Mouse (Mus musculus) MEL (cell line): ENCODE data around the gene Slc29a1.

ENCODE experiments used
- CTCF ChIP-seq, 3 experiments: IDR thresholded peaks in 2 of 3; conservative IDR thresholded peaks in 1 of 3; 2 replicates each; pipeline ENCODE4 v1.5.1; 2011 to 2012; ENCODE audit warnings: low read length in 3 of 3, low read depth in 2 of 3, mild to moderate bottlenecking in 2 of 3, improper control_type of control experiment in 1 of 3, inconsistent platforms in 1 of 3, mixed read lengths in 1 of 3, moderate library complexity in 1 of 3; ENCODE audit not compliant: control insufficient read depth in 1 of 3, insufficient read depth in 1 of 3, poor library complexity in 1 of 3, severe bottlenecking in 1 of 3
- RCOR1 ChIP-seq: IDR thresholded peaks from 2 replicates; pipeline ENCODE4 v1.6.1; 2012; ENCODE audit warnings: low read depth, mild to moderate bottlenecking, inconsistent platforms, low read length, improper control_type of control experiment
- TCF12 ChIP-seq: IDR thresholded peaks from 2 replicates; pipeline ENCODE4 v1.6.1; 2014; ENCODE audit warnings: low read depth, mild to moderate bottlenecking, inconsistent platforms, low read length, improper control_type of control experiment, moderate library complexity

DNA sequence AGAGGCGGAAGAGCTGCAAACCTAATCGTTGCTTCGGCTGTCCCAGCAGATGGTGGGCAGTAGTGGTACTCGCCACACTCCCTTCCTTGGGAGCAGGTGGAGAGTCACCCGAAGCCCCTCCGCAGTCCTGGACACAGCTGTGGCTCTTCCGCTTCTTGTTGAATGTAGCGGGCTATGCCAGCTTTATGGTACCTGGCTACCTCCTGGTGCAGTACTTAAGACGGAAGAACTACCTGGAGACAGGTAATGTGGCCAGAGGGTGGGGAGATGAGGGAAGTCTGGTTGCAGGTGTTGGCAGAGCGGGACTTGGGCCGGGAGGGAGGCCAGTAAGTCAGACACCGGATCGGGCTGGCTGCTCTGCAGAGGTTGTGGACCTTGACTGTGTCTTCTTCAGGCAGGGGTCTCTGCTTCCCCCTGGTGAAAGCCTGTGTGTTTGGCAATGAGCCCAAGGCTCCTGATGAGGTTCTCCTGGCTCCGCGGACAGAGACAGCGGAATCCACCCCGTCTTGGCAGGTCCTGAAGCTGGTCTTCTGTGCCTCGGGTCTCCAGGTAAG, 34.8 kb downstream of the Slc29a1 start:
- TF ChIP-seq TCF12 (no peak), CTCF (IDR thresholded peaks at IDR 0.05 in 2 of 3, conservative IDR thresholded peaks at IDR 0.05 in 1 of 3; ENCODE audit: control insufficient read depth in 1 of 3, insufficient read depth in 1 of 3, low read depth in 2 of 3, low read length in 3 of 3, poor library complexity in 1 of 3, severe bottlenecking in 1 of 3) (no peak), RCOR1 (no peak)
